Mouse (Mus musculus): Measurements from ENCODE around the gene Lat2.
A peak's percentile ranks its signal among the peaks of the same experiment; 100 is the strongest.

The Lat2 gene

DNA sequence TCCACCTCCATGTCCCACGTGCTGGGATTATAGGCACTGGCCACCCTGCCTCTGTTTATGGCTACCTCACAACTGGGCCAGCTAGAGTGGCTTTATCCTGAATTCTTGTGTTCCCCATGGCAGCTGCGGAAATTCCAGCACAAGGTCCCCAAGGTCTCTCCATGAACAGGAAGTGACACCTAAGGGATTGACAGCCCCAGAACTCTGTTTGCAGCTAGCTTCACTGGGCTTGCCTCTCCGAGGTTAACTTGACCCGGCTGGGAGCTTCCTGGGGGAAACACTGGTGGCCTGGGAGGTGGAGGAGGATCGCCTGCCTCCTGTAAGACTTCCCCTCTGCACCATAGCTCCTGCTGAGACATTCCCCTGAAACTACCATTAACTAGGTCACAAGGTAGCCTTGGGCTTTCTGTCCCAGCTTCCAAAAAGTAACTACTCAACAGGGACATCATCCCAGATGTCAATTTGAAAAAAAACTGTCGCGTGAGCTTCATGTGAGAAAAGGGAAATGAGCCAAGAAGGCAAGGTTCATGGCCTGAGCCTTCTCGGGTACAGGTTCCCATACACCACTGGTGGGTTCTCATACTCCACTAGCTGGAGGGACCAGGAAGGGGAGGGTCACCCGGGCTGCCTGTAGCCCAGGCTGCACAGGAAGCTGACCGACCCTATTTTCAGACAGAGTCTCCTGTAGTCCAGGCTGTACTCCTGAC, 42.2 kb downstream of the Lat2 start:
- no peak for DNase-seq (ENCODE audit: extremely low read depth, insufficient read length, low spot score)

DNA sequence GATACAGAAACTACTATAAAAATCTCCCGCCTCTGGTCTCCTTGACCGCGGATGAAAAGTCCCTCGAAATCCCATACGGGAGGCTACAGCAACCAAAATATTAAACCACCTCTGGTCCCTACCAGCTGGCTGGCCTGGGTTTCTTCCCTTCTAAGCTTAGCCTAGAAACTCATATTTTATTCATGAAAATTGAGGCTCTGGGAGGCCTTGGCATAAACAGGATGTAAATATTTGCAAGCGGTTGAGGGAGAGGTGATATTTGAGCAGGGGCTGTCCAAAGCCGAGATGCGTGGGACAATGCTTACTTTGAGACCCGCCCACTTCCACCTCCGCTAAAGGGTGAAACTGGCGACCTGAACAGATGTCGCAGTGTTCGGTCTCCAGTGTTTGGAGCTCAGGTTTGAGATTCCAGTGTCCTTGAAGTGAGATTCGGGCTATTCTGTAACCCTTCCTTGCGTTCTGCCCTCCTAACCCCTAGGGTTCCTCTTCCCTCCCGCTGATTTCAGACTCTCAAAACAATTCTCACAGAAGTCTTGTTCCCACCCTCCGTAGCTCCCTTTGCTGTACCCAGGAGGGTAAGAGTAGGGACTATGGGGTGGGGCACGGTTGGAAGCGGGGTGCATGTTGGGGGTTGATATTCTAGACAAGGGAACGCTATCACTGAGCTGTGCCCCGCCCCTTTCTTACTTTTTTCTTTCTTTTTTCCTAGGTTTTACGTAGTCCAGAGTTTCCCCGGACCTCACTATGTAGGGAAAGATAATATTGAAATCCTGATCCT, 42.9 kb downstream of the Lat2 start:
- DNase-seq (ENCODE audit: extremely low read depth, insufficient read length, low spot score), result peak; percentile 41

DNA sequence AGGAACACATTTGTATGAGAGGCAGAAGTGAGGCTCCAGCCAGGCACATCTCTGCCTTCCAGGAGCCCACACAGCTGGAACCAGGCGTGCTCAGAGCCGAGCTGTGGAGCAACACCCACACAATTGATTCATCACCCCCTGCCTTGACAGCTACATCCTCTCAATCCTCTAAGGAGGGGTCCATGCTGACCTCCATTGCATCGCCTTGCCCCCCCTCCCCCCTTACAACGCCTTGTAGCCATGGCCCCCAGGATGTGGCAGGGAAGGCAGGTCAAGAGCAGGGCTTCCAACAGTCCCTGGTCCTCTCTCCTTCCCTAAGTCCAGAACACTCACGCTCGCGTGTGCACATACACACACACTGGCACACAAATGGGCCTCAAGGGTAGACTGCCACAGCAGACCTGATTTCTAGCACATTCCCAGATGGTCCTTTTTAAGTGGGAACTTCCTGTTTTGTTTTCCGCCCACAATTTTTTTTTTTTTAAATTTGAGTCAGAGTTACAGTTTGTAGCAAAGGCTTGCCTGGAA, 45.8 kb downstream of the Lat2 start:
- no peak for DNase-seq (ENCODE audit: extremely low read depth, insufficient read length, low spot score)

DNA sequence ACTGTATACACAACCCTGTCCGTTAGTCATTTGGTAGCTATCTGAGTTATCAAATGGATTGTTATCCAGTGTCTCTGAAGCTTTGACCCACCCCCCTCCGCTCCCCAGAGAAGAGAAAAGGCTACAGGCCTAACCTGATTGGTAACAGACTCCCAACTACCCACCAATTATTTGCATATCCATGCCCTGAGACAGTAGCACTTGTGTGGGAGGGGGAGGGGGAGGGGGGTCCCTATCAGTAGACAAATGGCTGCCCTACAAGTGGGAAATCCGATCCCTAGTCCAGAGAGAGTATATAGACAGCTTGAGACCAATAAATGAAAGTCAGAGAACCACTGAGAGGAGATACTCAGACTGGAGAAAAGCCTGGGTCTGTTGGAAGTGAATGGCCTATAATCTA, 46.8 kb downstream of the Lat2 start:
- no peak for DNase-seq (ENCODE audit: extremely low read depth, insufficient read length, low spot score)

DNA sequence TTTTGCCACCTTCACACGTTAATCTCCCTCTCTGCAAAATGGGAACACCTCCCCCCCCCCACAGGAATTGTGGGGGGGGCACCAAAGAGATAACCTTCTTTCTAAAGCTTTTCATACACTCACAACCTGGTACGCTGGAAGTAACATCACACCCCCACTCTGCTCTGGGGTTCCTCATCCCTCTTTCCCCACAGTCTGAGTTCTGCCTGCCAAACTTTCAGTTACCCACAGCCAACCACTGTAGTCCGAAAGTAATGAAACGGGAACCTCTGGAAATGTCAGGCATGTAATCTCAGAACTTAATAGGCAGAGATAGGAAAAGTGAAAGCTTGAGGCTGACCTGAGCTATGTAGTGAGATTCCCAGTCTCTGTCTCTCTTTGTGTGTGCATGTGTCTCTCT, 47.4 kb downstream of the Lat2 start:
- DNase-seq (ENCODE audit: extremely low read depth, insufficient read length, low spot score), result no peak

DNA sequence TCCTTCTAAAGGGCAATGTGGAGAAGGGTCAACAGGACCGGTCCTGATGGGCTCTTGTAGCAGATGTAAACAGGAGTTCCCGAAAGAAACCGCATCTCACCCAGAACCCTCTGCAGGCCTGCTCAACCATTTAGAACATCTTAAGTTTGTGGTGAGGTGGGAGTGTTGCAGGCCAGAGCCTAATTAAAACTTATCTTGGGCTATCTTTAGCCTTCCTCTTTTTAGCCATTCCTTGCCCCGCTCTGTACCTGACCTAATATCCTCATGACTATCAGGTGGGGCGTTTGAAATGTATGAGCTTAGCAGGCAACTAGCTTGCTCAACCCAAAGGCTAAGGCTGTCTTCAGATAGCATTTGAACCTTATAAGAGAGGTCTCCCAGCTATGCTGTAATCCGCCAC, 49.1 kb downstream of the Lat2 start:
- no peak for DNase-seq (ENCODE audit: extremely low read depth, insufficient read length, low spot score)

DNA sequence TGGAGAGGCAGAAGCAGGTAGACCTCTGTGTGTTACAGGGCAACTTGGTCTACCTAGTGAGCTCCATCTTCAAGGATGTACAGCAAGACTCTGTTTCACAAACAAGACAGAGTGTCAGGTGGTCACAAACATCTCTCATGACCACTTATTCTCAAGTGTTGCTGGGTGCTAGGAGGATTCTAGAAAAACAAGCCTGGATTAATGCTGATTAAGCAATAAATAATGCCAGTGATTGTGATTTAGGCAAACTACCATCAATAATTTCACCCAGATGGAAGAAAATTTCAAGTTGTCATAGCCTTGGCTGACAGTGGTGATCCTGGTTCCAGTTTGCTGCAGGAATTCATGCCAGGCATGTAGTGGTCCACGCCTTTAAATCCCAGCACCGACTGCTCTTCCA, 50.6 kb downstream of the Lat2 start:
- DNase-seq (ENCODE audit: extremely low read depth, insufficient read length, low spot score), result no peak

DNA sequence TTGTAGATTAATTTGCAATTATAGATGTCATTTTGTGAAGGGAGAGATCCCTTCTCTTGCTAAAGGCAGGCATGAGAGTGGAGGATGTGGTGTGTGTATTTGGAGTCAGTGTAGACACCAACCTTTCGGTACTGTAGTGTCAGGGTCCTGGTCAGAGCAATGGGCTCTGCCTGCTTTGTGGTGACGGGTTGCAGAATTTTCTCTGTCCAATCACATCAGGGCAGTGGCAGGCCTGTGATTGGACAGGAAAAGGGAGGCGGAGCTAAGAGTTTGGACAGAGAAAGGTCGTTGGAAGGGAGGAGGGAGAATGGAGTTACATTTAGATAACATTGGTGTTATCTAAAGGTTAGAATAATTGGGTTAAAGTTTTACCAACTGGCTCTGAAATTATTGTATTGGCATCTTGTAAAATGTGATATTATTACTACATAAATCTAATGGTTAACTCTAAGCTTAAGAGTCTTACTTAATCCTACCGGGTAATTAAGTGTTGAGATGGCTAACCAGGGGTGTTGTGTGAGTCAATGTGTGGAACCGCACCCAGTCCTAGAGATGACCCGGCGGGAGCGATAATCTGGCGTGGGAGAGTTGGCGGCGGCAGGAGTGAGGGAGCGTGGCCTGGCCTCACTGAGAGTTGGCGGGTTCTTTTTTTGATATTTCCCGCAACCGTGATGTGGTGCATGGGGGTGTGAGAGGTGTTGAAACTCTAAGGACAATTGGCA, 54.2 kb downstream of the Lat2 start:
- DNase-seq (ENCODE audit: extremely low read depth, insufficient read length, low spot score), result no peak

DNA sequence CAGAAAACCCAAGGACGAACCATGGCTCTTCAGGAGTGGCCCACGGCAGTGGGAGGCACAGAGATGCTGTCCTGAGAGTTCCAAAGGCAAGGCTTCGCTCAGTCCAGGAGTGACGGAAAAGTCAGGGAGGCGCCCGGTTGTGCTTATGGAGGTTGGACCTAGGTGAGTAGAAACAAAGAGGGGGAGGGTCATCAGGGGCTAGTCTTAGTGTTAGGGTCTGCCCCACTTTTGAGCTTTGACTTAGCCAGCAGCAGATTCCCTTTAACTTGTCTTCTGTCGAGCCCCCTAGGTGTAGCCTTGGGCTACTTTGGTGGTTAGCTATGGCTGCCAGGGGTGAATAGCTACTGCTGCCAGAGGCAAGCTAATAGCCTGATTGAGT, 54.8 kb downstream of the Lat2 start, which contains the start of gene Syna:
Gene Syna, minus strand, starts transcription at position 101 of the 379 bp plus-strand sequence.
- DNase-seq (ENCODE audit: extremely low read depth, insufficient read length, low spot score), result no peak

DNA sequence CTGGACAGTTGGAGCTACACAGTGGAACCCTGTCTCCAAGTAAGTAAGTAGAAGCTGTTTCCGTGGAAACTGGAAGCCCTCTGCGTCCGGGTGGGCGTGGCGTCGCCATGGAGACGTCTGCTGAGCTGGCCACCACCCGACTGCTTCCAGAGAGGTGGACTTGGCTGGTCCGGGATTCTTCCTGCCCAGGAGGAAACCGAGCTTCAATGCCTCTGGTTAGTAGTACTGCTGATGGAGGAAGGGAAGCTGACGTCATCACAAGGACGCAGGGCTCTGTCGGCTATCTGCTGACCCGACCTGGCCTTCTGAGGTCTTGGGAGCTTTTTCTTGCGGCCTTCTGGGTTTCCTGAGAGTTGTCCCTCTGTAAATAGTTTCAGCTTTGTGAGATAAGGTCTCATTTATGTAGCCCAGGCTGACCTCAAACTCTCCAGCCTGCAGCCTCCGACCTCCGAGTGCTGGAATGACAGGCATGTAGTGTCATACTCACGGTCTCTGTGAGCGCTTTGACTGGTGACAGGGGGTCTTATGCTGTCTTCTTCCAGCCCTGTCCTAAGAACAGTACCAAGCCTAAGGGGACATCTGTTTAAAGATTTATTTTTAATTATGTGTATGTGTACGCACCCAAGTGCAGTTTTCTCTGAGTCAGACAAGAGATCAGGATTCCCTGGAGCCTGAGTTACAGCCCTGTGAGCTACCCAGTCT, 59.2 kb downstream of the Lat2 start:
- peak; percentile 86 for DNase-seq (ENCODE audit: extremely low read depth, insufficient read length, low spot score)

DNA sequence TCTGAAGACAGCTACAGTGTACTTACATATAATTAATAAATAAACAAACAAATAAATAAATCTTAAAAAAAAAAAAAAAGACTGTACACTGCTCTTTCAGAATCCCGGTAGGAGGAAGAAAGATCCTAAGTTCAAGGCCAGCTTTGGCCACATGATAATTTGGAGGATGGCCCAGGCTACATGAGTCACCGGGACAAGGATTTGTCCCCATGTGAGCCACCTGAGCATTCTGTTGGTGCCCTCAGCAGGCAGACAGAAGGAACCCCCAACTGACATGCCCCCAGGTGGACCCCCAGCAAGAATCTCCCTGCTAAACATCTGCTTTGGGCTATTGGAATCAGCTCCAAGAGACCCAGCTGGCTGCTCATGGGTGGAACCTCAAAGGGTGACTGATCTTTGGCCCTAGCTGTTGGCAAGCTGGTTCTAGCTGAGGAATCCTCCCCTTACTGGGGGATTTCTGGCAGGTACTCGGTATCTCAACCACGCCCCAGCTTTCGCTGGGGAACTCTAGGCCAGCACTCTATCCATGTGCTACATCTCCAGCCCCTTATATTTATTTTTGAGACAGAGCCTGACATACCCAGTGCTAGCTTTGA, 60.8 kb downstream of the Lat2 start:
- DNase-seq (ENCODE audit: extremely low read depth, insufficient read length, low spot score), result peak; percentile 26

DNA sequence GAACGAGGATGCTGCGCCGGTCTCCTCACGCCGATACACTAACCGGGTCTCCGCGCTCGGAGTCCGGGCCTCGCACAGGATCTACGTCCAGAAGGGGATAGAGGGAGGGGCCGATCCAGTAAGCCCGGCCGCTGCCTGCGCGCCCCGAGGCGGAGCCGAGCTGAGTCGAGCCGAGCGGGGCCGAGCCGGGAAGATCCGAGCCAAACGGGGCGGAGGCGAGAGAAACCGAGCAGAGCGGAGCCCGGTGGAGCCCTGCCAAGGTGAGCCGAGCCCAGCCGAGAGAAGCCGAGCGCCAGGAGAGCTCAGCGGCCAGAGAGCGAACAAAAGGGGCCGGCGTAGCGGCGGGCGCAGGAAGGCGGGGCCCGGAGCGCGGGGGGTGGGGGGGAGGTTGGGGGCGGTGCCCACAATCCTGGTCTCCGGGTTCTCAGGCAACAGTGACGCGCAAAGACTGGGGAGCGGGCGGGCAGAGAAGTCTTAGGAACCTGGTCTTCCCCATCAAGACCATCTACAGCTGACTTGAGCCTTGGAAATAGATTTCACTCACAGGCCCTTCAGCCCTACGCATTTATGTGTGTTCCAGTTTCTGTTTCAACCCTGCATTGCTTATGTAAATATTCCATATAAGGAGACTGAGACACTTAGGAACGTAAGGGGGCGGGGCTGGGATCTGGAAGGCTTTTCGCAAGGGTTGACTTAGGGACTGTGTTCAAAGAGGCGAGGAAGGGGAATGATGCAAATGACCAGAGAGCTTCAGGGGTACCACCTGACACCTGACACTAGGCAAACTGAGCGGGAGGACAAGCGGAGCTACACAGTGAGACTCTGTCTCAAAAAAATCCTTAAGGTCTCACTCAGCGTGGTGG, 62.5 kb downstream of the Lat2 start, which contains the start of gene Clip2:
Gene Clip2, minus strand, starts transcription at position 325 of the 863 bp plus-strand sequence.
- peak; percentile 98 for DNase-seq (ENCODE audit: extremely low read depth, insufficient read length, low spot score)

DNA sequence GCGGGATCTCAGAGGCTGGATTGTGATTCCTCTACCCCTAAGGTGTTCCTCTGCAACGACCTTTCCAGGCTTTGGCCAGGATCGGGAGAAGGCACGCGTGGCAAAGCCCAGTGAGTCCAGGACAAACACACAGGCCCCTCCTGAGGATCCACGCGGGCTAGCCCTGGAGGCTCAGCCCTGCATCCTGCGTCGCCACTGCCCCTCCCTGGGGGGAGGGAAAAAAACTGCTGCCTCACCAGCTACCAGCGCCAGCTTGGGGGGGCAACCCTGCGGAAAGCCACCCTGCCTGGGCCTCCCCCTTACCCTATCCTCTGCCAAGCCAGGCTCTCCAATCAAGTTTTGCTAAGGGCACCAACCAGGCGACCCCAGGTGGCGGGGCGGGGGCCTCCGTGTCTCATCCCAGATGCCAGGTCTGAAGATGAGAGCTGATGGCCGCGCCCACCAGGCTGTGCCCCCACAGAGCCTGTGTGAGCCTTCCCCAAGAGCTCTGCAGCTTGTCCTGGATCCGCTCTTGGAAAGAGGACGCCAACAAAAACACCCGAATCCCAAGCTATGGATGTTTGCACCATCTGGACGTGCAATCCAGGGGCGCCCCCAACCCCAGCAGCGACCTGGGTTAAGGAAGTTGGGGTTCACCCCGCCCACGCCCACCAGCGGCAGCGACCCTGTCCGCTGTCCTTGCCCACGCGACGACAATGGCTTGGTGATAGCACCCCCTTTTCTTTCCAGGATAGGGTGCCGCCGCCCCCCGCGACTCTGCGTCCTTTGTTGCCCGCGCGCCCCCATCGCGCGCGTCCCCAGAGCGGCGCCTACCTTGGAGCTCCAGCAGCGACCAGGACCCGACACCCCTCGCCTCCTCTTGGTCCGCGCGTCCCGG, 63.4 kb downstream of the Lat2 start:
- peak; percentile 77 for DNase-seq (ENCODE audit: extremely low read depth, insufficient read length, low spot score)

DNA sequence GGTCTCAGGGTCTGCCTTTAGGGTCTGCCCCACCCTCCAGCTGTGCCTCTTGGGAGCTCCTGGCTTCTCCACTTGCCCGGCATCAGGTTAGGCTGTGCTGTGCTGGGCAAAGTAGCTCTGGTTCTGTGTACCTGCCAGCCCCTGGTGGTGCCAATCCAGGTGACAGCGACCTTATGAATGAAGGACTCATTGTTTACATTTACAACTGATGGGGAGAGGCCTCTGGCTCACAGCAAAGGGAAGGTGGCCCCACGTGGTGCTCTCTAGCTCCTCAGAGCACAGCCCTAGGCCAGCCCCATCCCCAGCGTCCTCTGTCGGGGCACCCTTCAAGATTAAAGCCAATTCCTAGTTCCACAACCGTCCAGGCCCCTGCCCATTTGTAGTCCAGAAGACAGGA, 64.0 kb downstream of the Lat2 start:
- DNase-seq (ENCODE audit: extremely low read depth, insufficient read length, low spot score), result no peak
